Mouse (Mus musculus) spleen, adult 2 months (tissue): Measurements from ENCODE around the gene Tfrc.

Experiments used
- CTCF ChIP-seq: fragments of 200-500 bp; IDR thresholded peaks from 2 replicates; pipeline ENCODE4 v1.5.1; 2011; ENCODE audit warnings: mild to moderate bottlenecking, inconsistent platforms; ENCODE audit not compliant: insufficient read depth, insufficient read length, insufficient replicate concordance; ENCODE audit errors: extremely low read depth
- POLR2A ChIP-seq: fragments of 200-500 bp; IDR thresholded peaks from 2 replicates; pipeline ENCODE4 v1.6.1; 2011; ENCODE audit warnings: low read depth, low read length, inconsistent platforms

- peak; percentile 66; the same call in 1 of the 2 replicates for TF ChIP-seq CTCF
- no peak for TF ChIP-seq POLR2A
Measured at GRCm38 (mm10) chr16:32682194-32682593, 73.5 kb downstream of the Tfrc start.
